Mouse (Mus musculus): Measurements from ENCODE around the gene Ankrd12.

Gene Ankrd12

DNA sequence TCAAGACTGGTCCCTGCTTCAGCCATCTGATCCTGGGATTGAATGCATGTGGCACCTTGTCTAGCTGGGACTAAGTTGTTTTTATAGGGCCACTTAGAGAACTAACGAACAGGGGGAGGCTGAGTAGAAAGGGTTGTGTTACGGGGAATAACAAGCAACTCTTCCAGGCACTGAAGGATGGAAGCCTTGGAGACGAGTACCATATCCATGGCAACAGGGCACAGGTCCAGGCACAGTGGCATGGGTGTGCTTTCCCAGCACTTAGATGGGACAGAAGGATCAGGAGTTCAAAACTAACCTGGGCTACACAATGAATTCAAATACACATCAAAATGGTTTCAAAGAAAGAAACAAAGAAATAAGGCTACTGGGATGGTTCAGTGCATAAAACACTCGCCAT lies 149.8 kb downstream of the Ankrd12 start:
- DNase-seq = no peak

DNA sequence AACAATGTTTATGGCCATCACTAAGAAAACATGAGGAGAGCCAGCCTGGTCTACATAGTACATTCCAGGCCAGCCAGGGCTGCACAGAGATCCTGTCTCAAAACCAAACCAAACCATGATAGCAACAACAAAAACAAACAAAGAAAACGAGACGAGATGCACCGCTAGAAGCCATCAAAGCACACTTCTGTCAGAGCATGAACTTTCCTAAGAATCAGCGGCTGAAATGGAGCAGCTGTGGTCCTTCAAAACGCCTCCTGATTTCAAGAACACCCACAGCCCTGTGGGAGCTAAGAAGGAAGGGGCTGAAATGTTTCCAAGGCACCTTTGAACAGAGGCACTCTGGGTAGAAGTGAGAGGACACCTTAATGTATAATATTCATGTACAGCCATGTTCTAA lies 152.7 kb downstream of the Ankrd12 start:
- DNase-seq = no peak

DNA sequence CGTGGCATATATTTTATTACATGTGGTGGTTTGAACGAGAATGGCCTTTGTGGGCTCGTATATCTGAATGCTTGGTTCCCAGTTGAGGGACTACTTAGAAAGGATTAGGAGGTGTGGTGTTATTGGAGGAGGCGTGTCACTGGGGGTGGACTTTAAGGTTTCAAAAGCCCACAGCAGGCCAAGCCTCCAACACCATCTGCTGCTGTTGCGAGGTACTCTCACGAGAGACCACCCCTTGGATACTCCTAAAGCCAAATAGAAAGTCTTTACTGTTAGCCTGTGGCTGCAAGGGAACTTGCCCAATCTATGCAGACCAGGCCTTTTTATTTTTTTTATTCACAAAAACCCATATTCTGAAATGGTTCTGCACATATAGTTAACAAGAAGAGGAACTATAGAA lies 154.9 kb downstream of the Ankrd12 start:
- DNase-seq = no peak

DNA sequence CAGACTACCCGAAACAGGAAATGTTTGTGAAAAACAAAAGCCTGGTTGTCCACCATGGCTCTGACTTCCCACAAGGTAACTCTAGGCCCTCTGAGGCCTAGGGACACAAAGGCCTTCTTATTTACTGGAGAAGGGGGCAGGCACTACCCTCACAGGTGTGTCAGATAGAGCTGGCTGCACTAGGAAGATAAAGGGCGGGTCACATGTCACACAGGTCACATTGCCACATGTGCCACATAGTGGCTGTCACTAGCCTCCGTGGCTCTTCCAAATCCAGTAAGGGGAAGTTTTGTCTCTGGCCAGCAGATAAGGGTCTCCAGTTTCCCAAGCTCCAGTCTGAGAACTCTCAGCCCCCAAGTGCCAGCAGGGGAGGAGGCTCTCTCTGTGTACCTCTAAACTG lies 157.7 kb downstream of the Ankrd12 start:
- no peak for DNase-seq

DNA sequence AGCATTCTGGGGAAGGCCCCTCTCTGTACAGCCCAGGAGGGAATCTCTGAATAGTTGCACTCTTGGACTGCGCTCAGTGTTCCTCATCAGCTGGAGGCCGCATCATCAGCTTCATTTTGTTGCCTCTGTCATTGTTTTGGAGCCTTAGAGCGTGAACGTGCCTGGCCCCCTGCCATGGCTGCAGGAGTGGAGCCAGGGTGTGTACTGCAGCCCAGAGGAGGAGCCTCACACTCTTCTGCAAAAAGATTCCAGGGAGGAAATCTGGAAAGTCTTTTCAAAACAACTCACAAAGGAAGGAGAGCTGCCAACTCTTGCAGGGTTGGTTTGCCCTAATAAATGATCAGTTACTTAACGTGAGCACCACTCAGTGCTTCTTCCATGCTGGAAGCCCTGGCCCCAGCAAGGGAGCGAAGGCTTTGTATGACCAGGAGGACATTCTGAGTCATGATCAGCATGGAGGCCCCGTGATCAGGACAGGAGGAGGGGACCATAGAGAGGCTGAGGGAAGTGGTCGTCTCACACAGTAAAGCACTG lies 160.7 kb downstream of the Ankrd12 start:
- DNase-seq = no peak

Measured in B cell, adult 2 months (primary cell).